Mouse (Mus musculus) hindbrain, embryonic 13.5 days (tissue): Measurements from ENCODE around the gene Wdr27. TPM values are rescaled to one million over a fixed set of nuclear protein-coding genes. Genes with fewer than 3 reads are reported as not detected.

Source experiments
- ATAC-seq: fragments of 200-750 bp; cut with Nextera tagmentation; 2 replicates; pipeline ENCODE4 v1.8.0; 2017; ENCODE audit warnings: moderate TSS enrichment; ENCODE audit not compliant: low FRiP score
- H3K27ac ChIP-seq: fragments of 300-500 bp; sonication (generic); 2 replicates; pipeline ENCODE4 v1.5.1; 2015; ENCODE audit warnings: inconsistent platforms, mild to moderate bottlenecking, moderate library complexity
- H3K27me3 ChIP-seq: fragments of 300-500 bp; sonication (generic); 2 replicates; pipeline ENCODE4 v1.6.1; 2015; ENCODE audit warnings: mild to moderate bottlenecking, inconsistent platforms
- H3K36me3 ChIP-seq: fragments of 300-500 bp; sonication (generic); 2 replicates; pipeline ENCODE4 v1.6.1; 2015; ENCODE audit warnings: mild to moderate bottlenecking, inconsistent platforms
- H3K4me1 ChIP-seq: fragments of 300-500 bp; sonication (generic); replicated peaks from 2 replicates; pipeline ENCODE4 v1.6.1; 2015; ENCODE audit warnings: inconsistent platforms
- H3K4me2 ChIP-seq: fragments of 300-500 bp; sonication (generic); 2 replicates; pipeline ENCODE4 v1.6.1; 2015; ENCODE audit warnings: inconsistent platforms, mild to moderate bottlenecking, moderate library complexity
- H3K4me3 ChIP-seq: fragments of 300-500 bp; sonication (generic); 2 replicates; pipeline ENCODE4 v1.5.1; 2015; ENCODE audit warnings: mild to moderate bottlenecking, inconsistent platforms
- H3K9ac ChIP-seq: fragments of 300-500 bp; sonication (generic); 2 replicates; pipeline ENCODE4 v1.6.1; 2015; ENCODE audit warnings: mild to moderate bottlenecking, inconsistent platforms
- H3K9me3 ChIP-seq: fragments of 300-500 bp; sonication (generic); 2 replicates; pipeline ENCODE4 v1.6.1; 2016; ENCODE audit warnings: inconsistent platforms
- WGBS: fragments of 180-500 bp; shearing (Covaris S2); methylation state at CpG from one replicate; pipeline ENCODE4 v1.1.7; 2015; 5-methylcytosine and 5-hydroxymethylcytosine counted together
- polyA plus RNA-seq: library from polyadenylated mRNA; unstranded; fragments of >200 nt; fragmentation: Nextera tagmentation; extraction: Ambion mirVana; gene quantifications from 2 replicates; pipeline ENCODE4 v1.2.1, GENCODE M21; 2015

Gene Wdr27
- polyA plus RNA-seq, 1 experiment from 2014 or later, result 12.1 TPM

DNA sequence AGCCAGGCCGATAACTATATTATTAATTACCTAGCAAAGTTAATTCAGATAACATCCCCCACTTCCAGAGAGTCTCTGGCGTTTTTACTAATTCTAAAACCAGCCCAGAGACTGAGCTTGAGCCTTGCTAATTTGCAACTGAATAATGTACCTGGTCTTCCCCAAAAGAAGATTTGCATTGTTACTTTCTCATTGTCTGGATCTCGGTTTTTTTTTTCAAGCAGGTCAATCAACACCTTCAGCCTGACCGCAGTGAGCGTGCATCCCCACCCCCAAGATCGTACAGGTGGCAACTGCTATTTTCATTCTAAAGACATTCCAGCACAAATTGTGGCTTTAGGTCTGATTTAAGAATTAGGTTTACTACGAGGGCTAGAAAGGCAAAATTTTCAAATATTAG, 136.2 kb downstream of the Wdr27 start:
- Histone ChIP-seq H3K4me2 (no peak overlapping the region), H3K4me1 (no peaks in the 10 kb centered on the region), H3K9ac (no peak overlapping the region), H3K36me3 (no peaks in the 10 kb centered on the region), H3K9me3 (no peaks in the 10 kb centered on the region), H3K4me3 (no peak overlapping the region), H3K27ac (no peak overlapping the region), H3K27me3 (no peaks in the 10 kb centered on the region)
- no peak for ATAC-seq
- 91% methylated on average over 7 of the region's 7 CpGs for WGBS

DNA sequence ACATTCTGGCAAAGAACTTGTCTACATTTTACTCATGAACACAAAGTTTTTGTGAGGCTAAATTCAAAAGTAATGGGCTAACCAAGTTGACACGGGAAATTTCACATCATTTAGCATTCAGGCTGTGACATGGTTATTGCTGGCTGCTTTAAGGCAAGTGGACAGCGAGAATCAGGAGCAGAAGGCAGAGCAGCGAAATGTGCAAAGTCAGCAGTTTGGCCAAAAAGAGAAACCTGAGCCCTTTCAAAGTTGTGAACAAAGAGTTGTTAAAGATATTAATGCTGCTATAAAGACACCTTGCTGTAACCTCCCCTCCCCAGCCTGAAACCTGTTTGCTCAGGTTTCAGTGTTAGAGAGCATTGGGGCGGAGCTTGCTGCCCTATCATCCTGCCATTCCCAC, 143.7 kb downstream of the Wdr27 start:
- no peaks in the 10 kb centered on the region for H3K9me3 ChIP-seq
- no peaks in the 10 kb centered on the region for H3K27me3 ChIP-seq
- no peak overlapping the region for H3K27ac ChIP-seq
- no peak overlapping the region for H3K4me3 ChIP-seq
- no peak overlapping the region for H3K9ac ChIP-seq
- ATAC-seq, result no peak
- no peaks in the 10 kb centered on the region for H3K4me1 ChIP-seq
- H3K36me3 ChIP-seq, result no peaks in the 10 kb centered on the region
- WGBS, result 88% methylated on average over 4 of the region's 4 CpGs
- H3K4me2 ChIP-seq, result no peak overlapping the region

DNA sequence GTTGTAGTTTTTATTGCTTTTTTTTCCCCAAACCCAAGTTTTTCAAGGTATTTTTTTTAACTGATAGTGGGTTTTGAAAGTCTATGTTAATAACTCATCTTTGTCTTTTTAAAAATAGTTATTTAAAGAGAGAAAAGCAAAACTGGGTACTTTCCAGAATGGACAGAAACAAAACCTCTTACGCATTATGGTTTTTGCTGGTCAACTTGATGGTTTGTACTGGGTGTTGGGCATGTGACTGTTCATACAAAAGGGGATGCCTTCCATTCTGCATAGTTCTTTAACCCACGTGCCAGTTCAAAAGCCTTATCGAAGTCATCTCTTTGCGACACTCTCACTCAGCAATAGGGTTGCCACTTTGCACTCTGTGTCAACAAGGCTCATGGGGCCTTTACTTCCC, 147.9 kb downstream of the Wdr27 start:
- Histone ChIP-seq H3K27ac (no peak overlapping the region), H3K9ac (no peak overlapping the region), H3K4me1 (no peaks in the 10 kb centered on the region), H3K4me3 (no peak overlapping the region), H3K36me3 (no peaks in the 10 kb centered on the region), H3K27me3 (no peaks in the 10 kb centered on the region), H3K4me2 (no peak overlapping the region), H3K9me3 (0 out of 2 replicates have a peak, but pooled peaks cover 3% of the 10 kb centered on the region)
- ATAC-seq, result no peak
- 95% methylated on average over 4 of the region's 4 CpGs for WGBS

DNA sequence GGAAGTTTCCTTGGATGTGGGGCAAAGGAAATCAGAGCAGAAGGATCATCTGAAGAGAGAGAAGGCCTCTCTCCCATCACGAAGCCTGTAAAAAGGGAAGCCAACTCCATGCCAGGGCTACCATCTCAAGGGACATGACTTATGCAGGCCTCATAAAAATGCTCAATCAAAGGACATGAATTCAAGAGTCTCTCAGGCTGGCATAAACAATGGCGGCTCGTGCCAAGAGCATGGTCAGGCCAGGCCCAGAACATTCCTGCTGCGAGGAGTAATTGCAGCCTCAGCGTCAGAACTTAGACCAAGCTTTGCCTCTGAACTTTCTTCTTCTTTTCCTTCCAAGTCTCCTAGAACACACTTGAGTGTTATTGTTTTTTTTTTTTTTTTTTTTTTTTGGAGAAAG, 163.6 kb downstream of the Wdr27 start:
- Histone ChIP-seq H3K36me3 (no peaks in the 10 kb centered on the region), H3K9ac (no peak overlapping the region), H3K4me3 (no peak overlapping the region), H3K4me1 (no peaks in the 10 kb centered on the region), H3K27me3 (no peaks in the 10 kb centered on the region), H3K4me2 (no peak overlapping the region), H3K9me3 (no peaks in the 10 kb centered on the region), H3K27ac (no peak overlapping the region)
- no peak for ATAC-seq
- 90% methylated on average over 5 of the region's 5 CpGs for WGBS

DNA sequence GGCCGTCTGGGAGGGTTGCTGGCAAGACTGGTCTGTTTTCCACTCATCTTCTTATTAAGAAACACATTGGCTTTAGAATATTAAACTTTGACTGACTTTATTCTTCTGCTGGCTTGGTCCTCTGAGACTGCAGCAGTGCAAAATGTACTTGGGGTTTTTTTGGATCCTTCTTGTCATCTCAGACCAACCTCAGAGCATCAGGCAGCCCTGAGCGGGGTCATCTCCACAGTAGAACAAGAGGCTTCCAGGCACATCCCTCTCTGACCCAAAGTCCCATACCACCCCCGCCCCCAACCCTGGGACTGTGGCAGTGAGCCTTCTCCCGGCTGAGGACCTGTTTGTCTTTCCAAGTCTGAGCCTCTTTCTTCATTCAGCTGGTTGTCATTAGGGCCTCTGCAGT, 171.6 kb downstream of the Wdr27 start:
- Histone ChIP-seq H3K36me3 (no peaks in the 10 kb centered on the region), H3K4me1 (no peaks in the 10 kb centered on the region), H3K4me2 (no peak overlapping the region), H3K9ac (no peak overlapping the region), H3K4me3 (no peak overlapping the region), H3K27ac (no peak overlapping the region), H3K27me3 (no peaks in the 10 kb centered on the region), H3K9me3 (no peaks in the 10 kb centered on the region)
- WGBS, result 85% methylated on average over 4 of the region's 4 CpGs
- no peak for ATAC-seq

DNA sequence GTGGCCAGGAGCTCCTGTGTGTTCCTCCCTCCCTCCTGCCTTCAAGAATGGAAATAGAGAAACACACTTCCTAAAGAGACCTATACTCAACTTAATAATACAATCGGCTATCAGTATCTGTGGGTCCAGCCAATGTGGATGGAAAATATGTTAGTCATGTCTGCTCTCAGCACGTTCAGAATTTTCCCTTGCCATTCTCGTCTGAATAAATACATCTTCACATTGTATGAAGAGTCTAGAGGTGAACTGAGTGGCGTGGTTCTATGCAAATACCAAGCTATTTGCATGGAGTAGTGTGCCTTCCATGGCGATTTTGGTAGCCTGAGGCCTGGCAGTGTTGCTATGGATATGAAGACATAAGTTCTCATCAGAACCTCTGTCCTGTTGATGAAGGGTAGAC, 172.6 kb downstream of the Wdr27 start:
- 74% methylated on average over 5 of the region's 5 CpGs for WGBS
- H3K27me3 ChIP-seq, result no peaks in the 10 kb centered on the region
- no peaks in the 10 kb centered on the region for H3K9me3 ChIP-seq
- H3K4me3 ChIP-seq, result no peak overlapping the region
- ATAC-seq, result no peak
- H3K4me1 ChIP-seq, result no peaks in the 10 kb centered on the region
- no peak overlapping the region for H3K27ac ChIP-seq
- no peak overlapping the region for H3K4me2 ChIP-seq
- no peak overlapping the region for H3K9ac ChIP-seq
- no peaks in the 10 kb centered on the region for H3K36me3 ChIP-seq

Other genes with a start within 250 kb of the Wdr27 start
- gene Thbs2, start 248.9 kb downstream of the Wdr27 start, polyA plus RNA-seq, result 4.1 and 7.3 TPM in 2 replicates
- gene 1600012H06Rik, start within 50 bp of the Wdr27 start, polyA plus RNA-seq, result 31.0 and 32.8 TPM in 2 replicates
- gene Phf10, start 18.1 kb upstream of the Wdr27 start, polyA plus RNA-seq, result 13.7 and 16.3 TPM in 2 replicates
- gene 9030025P20Rik, start 35.3 kb upstream of the Wdr27 start, polyA plus RNA-seq, result 10.0 and 12.6 TPM in 2 replicates
- gene Gm3417, start 35.6 kb upstream of the Wdr27 start, polyA plus RNA-seq, result 1.3 and 1.6 TPM in 2 replicates
- 8.9 and 10.0 TPM in 2 replicates for gene Gm3435, start 67.0 kb upstream of the Wdr27 start, polyA plus RNA-seq
- gene Ermard, start 98.0 kb upstream of the Wdr27 start, polyA plus RNA-seq, result 97.6 and 104 TPM in 2 replicates
- 1.1 TPM in 1 of 2 replicates, not detected in the other for gene Tcte3, start 98.3 kb upstream of the Wdr27 start, polyA plus RNA-seq
- gene Gm3448, start 98.4 kb upstream of the Wdr27 start, polyA plus RNA-seq, result 4.9 and 5.1 TPM in 2 replicates